Mouse (Mus musculus): ENCODE data around the gene Parpbp. TPM values are rescaled to one million over a fixed set of nuclear protein-coding genes. Genes with fewer than 3 reads are reported as not detected.

Gene Parpbp
- polyA plus RNA-seq, 1 experiment from 2014 or later = 2.8 TPM

GRCm38 (mm10) chr10:88119721-88120120 is 27.0 kb downstream of the Parpbp start:
- Histone ChIP-seq H3K36me3 (ENCODE audit: control insufficient read depth, insufficient read depth, low read length) (no peaks in the 10 kb centered on the region), H3K27ac (ENCODE audit: low read depth, low read length) (no peak overlapping the region), H3K4me3 (ENCODE audit: low read depth, low read length) (no peak overlapping the region), H3K4me2 (ENCODE audit: low read depth, low read length) (no peak overlapping the region), H3K9me3 (ENCODE audit: control insufficient read depth, low read length) (no peaks in the 10 kb centered on the region), H3K4me1 (ENCODE audit: control insufficient read depth, insufficient read depth, low read length) (no peaks in the 10 kb centered on the region), H3K27me3 (ENCODE audit: control insufficient read depth, insufficient read depth, low read length) (no peaks in the 10 kb centered on the region), H3K9ac (replicated peaks; ENCODE audit: low read depth, low read length) (no peak overlapping the region)
- no peak for ATAC-seq (ENCODE audit: low read depth)

GRCm38 (mm10) chr10:88113290-88113689 is 33.5 kb downstream of the Parpbp start:
- WGBS = 86% methylated on average over 2 of the region's 2 CpGs
- H3K36me3 ChIP-seq (ENCODE audit: control insufficient read depth, insufficient read depth, low read length) = no peaks in the 10 kb centered on the region
- no peak overlapping the region for H3K4me3 ChIP-seq (ENCODE audit: low read depth, low read length)
- ATAC-seq (ENCODE audit: low read depth) = no peak
- H3K9ac ChIP-seq (replicated peaks; ENCODE audit: low read depth, low read length) = no peak overlapping the region
- no peaks in the 10 kb centered on the region for H3K27me3 ChIP-seq (ENCODE audit: control insufficient read depth, insufficient read depth, low read length)
- no peak overlapping the region for H3K4me2 ChIP-seq (ENCODE audit: low read depth, low read length)
- no peaks in the 10 kb centered on the region for H3K4me1 ChIP-seq (ENCODE audit: control insufficient read depth, insufficient read depth, low read length)
- H3K9me3 ChIP-seq (ENCODE audit: control insufficient read depth, low read length) = no peaks in the 10 kb centered on the region
- H3K27ac ChIP-seq (ENCODE audit: low read depth, low read length) = no peak overlapping the region

- Histone ChIP-seq H3K27ac (ENCODE audit: low read depth, low read length) (no peak overlapping the region), H3K4me3 (ENCODE audit: low read depth, low read length) (no peak overlapping the region), H3K4me1 (ENCODE audit: control insufficient read depth, insufficient read depth, low read length) (no peaks in the 10 kb centered on the region), H3K9ac (replicated peaks; ENCODE audit: low read depth, low read length) (no peak overlapping the region), H3K36me3 (ENCODE audit: control insufficient read depth, insufficient read depth, low read length) (no peaks in the 10 kb centered on the region), H3K27me3 (ENCODE audit: control insufficient read depth, insufficient read depth, low read length) (no peaks in the 10 kb centered on the region), H3K4me2 (ENCODE audit: low read depth, low read length) (no peak overlapping the region), H3K9me3 (ENCODE audit: control insufficient read depth, low read length) (no peaks in the 10 kb centered on the region)
- WGBS = 95% methylated on average over 2 of the region's 2 CpGs
- ATAC-seq (ENCODE audit: low read depth) = no peak
Observed at GRCm38 (mm10) chr10:88106169-88106568, 40.6 kb downstream of the Parpbp start.

GRCm38 (mm10) chr10:88090772-88091171 is 56.0 kb downstream of the Parpbp start, which contains the start of gene Pmch:
TSS of gene Pmch (plus strand) at chr10:88091072.
- Histone ChIP-seq H3K9me3 (ENCODE audit: control insufficient read depth, low read length) (no peaks in the 10 kb centered on the region), H3K27me3 (ENCODE audit: control insufficient read depth, insufficient read depth, low read length) (no peaks in the 10 kb centered on the region), H3K27ac (ENCODE audit: low read depth, low read length) (no peak within 1 kb of the TSS), H3K9ac (replicated peaks; ENCODE audit: low read depth, low read length) (no peak within 1 kb of the TSS), H3K36me3 (ENCODE audit: control insufficient read depth, insufficient read depth, low read length) (no peaks in the 10 kb centered on the region), H3K4me3 (ENCODE audit: low read depth, low read length) (no peak within 1 kb of the TSS), H3K4me1 (ENCODE audit: control insufficient read depth, insufficient read depth, low read length) (no peaks in the 10 kb centered on the region), H3K4me2 (ENCODE audit: low read depth, low read length) (no peak within 1 kb of the TSS)
- WGBS = 47% methylated on average over 5 of the region's 5 CpGs
- ATAC-seq (ENCODE audit: low read depth) = no peak

- H3K9me3 ChIP-seq (ENCODE audit: control insufficient read depth, low read length) = no peaks in the 10 kb centered on the region
- no peak for ATAC-seq (ENCODE audit: low read depth)
- no peak overlapping the region for H3K9ac ChIP-seq (replicated peaks; ENCODE audit: low read depth, low read length)
- H3K4me2 ChIP-seq (ENCODE audit: low read depth, low read length) = no peak overlapping the region
- H3K36me3 ChIP-seq (ENCODE audit: control insufficient read depth, insufficient read depth, low read length) = no peaks in the 10 kb centered on the region
- H3K27me3 ChIP-seq (ENCODE audit: control insufficient read depth, insufficient read depth, low read length) = no peaks in the 10 kb centered on the region
- H3K27ac ChIP-seq (ENCODE audit: low read depth, low read length) = no peak overlapping the region
- 87% methylated on average over 3 of the region's 3 CpGs for WGBS
- no peak overlapping the region for H3K4me3 ChIP-seq (ENCODE audit: low read depth, low read length)
- no peaks in the 10 kb centered on the region for H3K4me1 ChIP-seq (ENCODE audit: control insufficient read depth, insufficient read depth, low read length)
Observed at GRCm38 (mm10) chr10:88067377-88067776, 79.4 kb downstream of the Parpbp start.

GRCm38 (mm10) chr10:88064872-88065271 is 81.9 kb downstream of the Parpbp start:
- Histone ChIP-seq H3K4me3 (ENCODE audit: low read depth, low read length) (no peak overlapping the region), H3K27ac (ENCODE audit: low read depth, low read length) (no peak overlapping the region), H3K9ac (replicated peaks; ENCODE audit: low read depth, low read length) (no peak overlapping the region), H3K27me3 (ENCODE audit: control insufficient read depth, insufficient read depth, low read length) (no peaks in the 10 kb centered on the region), H3K9me3 (ENCODE audit: control insufficient read depth, low read length) (no peaks in the 10 kb centered on the region), H3K36me3 (ENCODE audit: control insufficient read depth, insufficient read depth, low read length) (no peaks in the 10 kb centered on the region), H3K4me1 (ENCODE audit: control insufficient read depth, insufficient read depth, low read length) (no peaks in the 10 kb centered on the region), H3K4me2 (ENCODE audit: low read depth, low read length) (no peak overlapping the region)
- WGBS = 81% methylated on average over 2 of the region's 2 CpGs
- no peak for ATAC-seq (ENCODE audit: low read depth)

- Histone ChIP-seq H3K27ac (ENCODE audit: low read depth, low read length) (no peak overlapping the region), H3K9ac (replicated peaks; ENCODE audit: low read depth, low read length) (no peak overlapping the region), H3K27me3 (ENCODE audit: control insufficient read depth, insufficient read depth, low read length) (no peaks in the 10 kb centered on the region), H3K4me2 (ENCODE audit: low read depth, low read length) (no peak overlapping the region), H3K36me3 (ENCODE audit: control insufficient read depth, insufficient read depth, low read length) (no peaks in the 10 kb centered on the region), H3K9me3 (ENCODE audit: control insufficient read depth, low read length) (no peaks in the 10 kb centered on the region), H3K4me3 (ENCODE audit: low read depth, low read length) (no peak overlapping the region), H3K4me1 (ENCODE audit: control insufficient read depth, insufficient read depth, low read length) (no peaks in the 10 kb centered on the region)
- ATAC-seq (ENCODE audit: low read depth) = no peak
- 60% methylated on average over 4 of the region's 4 CpGs for whole genome bisulfite sequencing
Observed at GRCm38 (mm10) chr10:88063436-88063835, 83.3 kb downstream of the Parpbp start.

- Histone ChIP-seq H3K4me1 (ENCODE audit: control insufficient read depth, insufficient read depth, low read length) (no peaks in the 10 kb centered on the region), H3K9me3 (ENCODE audit: control insufficient read depth, low read length) (no peaks in the 10 kb centered on the region), H3K4me2 (ENCODE audit: low read depth, low read length) (no peak overlapping the region), H3K27me3 (ENCODE audit: control insufficient read depth, insufficient read depth, low read length) (no peaks in the 10 kb centered on the region), H3K4me3 (ENCODE audit: low read depth, low read length) (no peak overlapping the region), H3K27ac (ENCODE audit: low read depth, low read length) (no peak overlapping the region), H3K36me3 (ENCODE audit: control insufficient read depth, insufficient read depth, low read length) (no peaks in the 10 kb centered on the region), H3K9ac (replicated peaks; ENCODE audit: low read depth, low read length) (no peak overlapping the region)
- 77% methylated on average over 14 of the region's 14 CpGs for WGBS
- no peak for ATAC-seq (ENCODE audit: low read depth)
Observed at GRCm38 (mm10) chr10:88056950-88057649, 89.6 kb downstream of the Parpbp start.

- H3K4me3 ChIP-seq (ENCODE audit: low read depth, low read length) = no peak overlapping the region
- no peak for ATAC-seq (ENCODE audit: low read depth)
- H3K27me3 ChIP-seq (ENCODE audit: control insufficient read depth, insufficient read depth, low read length) = no peaks in the 10 kb centered on the region
Observed at GRCm38 (mm10) chr10:88054233-88054985, 92.3 kb downstream of the Parpbp start.

More at GRCm38 (mm10) chr10:88054233-88054985, 92.3 kb downstream of the Parpbp start:
- no peak overlapping the region for H3K4me2 ChIP-seq (ENCODE audit: low read depth, low read length)
- H3K27ac ChIP-seq (ENCODE audit: low read depth, low read length) = no peak overlapping the region
- WGBS = 89% methylated on average over 14 of the region's 14 CpGs
- H3K4me1 ChIP-seq (ENCODE audit: control insufficient read depth, insufficient read depth, low read length) = no peaks in the 10 kb centered on the region
- no peaks in the 10 kb centered on the region for H3K36me3 ChIP-seq (ENCODE audit: control insufficient read depth, insufficient read depth, low read length)
- H3K9me3 ChIP-seq (ENCODE audit: control insufficient read depth, low read length) = no peaks in the 10 kb centered on the region
- no peak overlapping the region for H3K9ac ChIP-seq (replicated peaks; ENCODE audit: low read depth, low read length)
